Mouse (Mus musculus): Measurements from ENCODE around the gene Gulp1. TPM values are rescaled to one million over a fixed set of nuclear protein-coding genes. Genes with fewer than 3 reads are reported as not detected.
A peak's percentile ranks its signal among the peaks of the same experiment; 100 is the strongest.

Gene Gulp1
- polyA plus RNA-seq, 1 experiment from 2014 or later, result 49.6 TPM

- peak; percentile 80 for ATAC-seq (ENCODE audit: low FRiP score, low read depth)
- no peak overlapping the region for H3K4me3 ChIP-seq
- no peaks in the 10 kb centered on the region for H3K9me3 ChIP-seq
- 24% methylated on average over 5 of the region's 5 CpGs for WGBS
- H3K4me2 ChIP-seq (replicated peaks), result no peak overlapping the region
- H3K27me3 ChIP-seq, result no peaks in the 10 kb centered on the region
- H3K36me3 ChIP-seq, result peaks cover 10% of the 10 kb centered on the region; the same call in 1 of the 2 replicates
- H3K9ac ChIP-seq, result no peak overlapping the region
- peak overlapping the region; percentile 53; the same call in 1 of the 2 replicates for H3K27ac ChIP-seq
- peaks cover 9% of the 10 kb centered on the region for H3K4me1 ChIP-seq
Measured at GRCm38 (mm10) chr1:44750731-44751730, 199.7 kb downstream of the Gulp1 start.

- H3K27me3 ChIP-seq, result no peaks in the 10 kb centered on the region
- H3K9ac ChIP-seq, result no peak overlapping the region
- H3K4me1 ChIP-seq, result no peaks in the 10 kb centered on the region
- no peak overlapping the region for H3K4me3 ChIP-seq
- no peaks in the 10 kb centered on the region for H3K9me3 ChIP-seq
- no peak for ATAC-seq (ENCODE audit: low FRiP score, low read depth)
- H3K4me2 ChIP-seq (replicated peaks), result no peak overlapping the region
- H3K36me3 ChIP-seq, result peaks cover 22% of the 10 kb centered on the region
- whole genome bisulfite sequencing, result 60% methylated on average over 1 of the region's 1 CpGs
- no peak overlapping the region for H3K27ac ChIP-seq
Measured at GRCm38 (mm10) chr1:44778251-44778650, 226.9 kb downstream of the Gulp1 start.

- Histone ChIP-seq H3K4me2 (replicated peaks) (no peak overlapping the region), H3K9me3 (no peaks in the 10 kb centered on the region), H3K4me1 (no peaks in the 10 kb centered on the region), H3K9ac (no peak overlapping the region), H3K27ac (no peak overlapping the region), H3K27me3 (no peaks in the 10 kb centered on the region), H3K4me3 (no peak overlapping the region), H3K36me3 (no peaks in the 10 kb centered on the region)
- 84% methylated on average over 4 of the region's 4 CpGs for WGBS
- ATAC-seq (ENCODE audit: low FRiP score, low read depth), result no peak
Measured at GRCm38 (mm10) chr1:44803594-44804372, 252.5 kb downstream of the Gulp1 start.

- no peaks in the 10 kb centered on the region for H3K27me3 ChIP-seq
- H3K9ac ChIP-seq, result no peak overlapping the region
- no peaks in the 10 kb centered on the region for H3K9me3 ChIP-seq
- no peak overlapping the region for H3K4me2 ChIP-seq (replicated peaks)
- no peaks in the 10 kb centered on the region for H3K4me1 ChIP-seq
- no peaks in the 10 kb centered on the region for H3K36me3 ChIP-seq
- no peak overlapping the region for H3K4me3 ChIP-seq
- no peak for ATAC-seq (ENCODE audit: low FRiP score, low read depth)
- H3K27ac ChIP-seq, result no peak overlapping the region
Measured at GRCm38 (mm10) chr1:44806368-44806767, 255.1 kb downstream of the Gulp1 start.

- H3K4me3 ChIP-seq, result no peak overlapping the region
- no peak for ATAC-seq (ENCODE audit: low FRiP score, low read depth)
- no peaks in the 10 kb centered on the region for H3K36me3 ChIP-seq
- H3K9ac ChIP-seq, result no peak overlapping the region
- no peaks in the 10 kb centered on the region for H3K9me3 ChIP-seq
- no peak overlapping the region for H3K27ac ChIP-seq
- no peak overlapping the region for H3K4me2 ChIP-seq (replicated peaks)
- H3K27me3 ChIP-seq, result no peaks in the 10 kb centered on the region
- no peaks in the 10 kb centered on the region for H3K4me1 ChIP-seq
- 79% methylated on average over 2 of the region's 2 CpGs for WGBS
Measured at GRCm38 (mm10) chr1:44810336-44810735, 259.0 kb downstream of the Gulp1 start.

- 46% methylated on average over 4 of the region's 4 CpGs for WGBS
- Histone ChIP-seq H3K9me3 (no peaks in the 10 kb centered on the region), H3K4me3 (no peak overlapping the region), H3K4me1 (no peaks in the 10 kb centered on the region), H3K36me3 (no peaks in the 10 kb centered on the region), H3K27me3 (no peaks in the 10 kb centered on the region), H3K9ac (no peak overlapping the region), H3K27ac (no peak overlapping the region), H3K4me2 (replicated peaks) (no peak overlapping the region)
- ATAC-seq (ENCODE audit: low FRiP score, low read depth), result no peak
Measured at GRCm38 (mm10) chr1:44833934-44834333, 282.6 kb downstream of the Gulp1 start.
